Mouse (Mus musculus): ENCODE data around the gene Sox5. TPM values are rescaled to one million over a fixed set of nuclear protein-coding genes. Genes with fewer than 3 reads are reported as not detected.
A peak's percentile ranks its signal among the peaks of the same experiment; 100 is the strongest.

The Sox5 gene
- polyA plus RNA-seq, 1 experiment, result 2.5 TPM

- WGBS, result 47% methylated on average over 12 of the region's 12 CpGs
- no peaks in the 10 kb centered on the region for H3K36me3 ChIP-seq (ENCODE audit: control insufficient read depth, insufficient read depth, low read length)
- H3K4me1 ChIP-seq (ENCODE audit: control insufficient read depth, insufficient read depth, insufficient read length), result no peaks in the 10 kb centered on the region
- H3K27ac ChIP-seq (ENCODE audit: insufficient read depth, low read length), result no peak overlapping the region
- H3K4me3 ChIP-seq (ENCODE audit: extremely low read depth, insufficient read depth, insufficient read length), result no peak overlapping the region
- H3K27me3 ChIP-seq (ENCODE audit: control insufficient read depth, insufficient read depth, low read length), result no peaks in the 10 kb centered on the region
- TF ChIP-seq CTCF (IDR thresholded peaks at IDR 0.05; ENCODE audit: extremely low read depth, insufficient read depth, insufficient read length, insufficient replicate concordance) (no peak), POLR2A (IDR thresholded peaks at IDR 0.05; ENCODE audit: low read depth, low read length) (no peak)
- no peak for DNase-seq (ENCODE audit: low read depth in 1 of 2, low spot score in 2 of 2)
Measured at GRCm38 (mm10) chr6:144723530-144724144, 58.1 kb downstream of the Sox5 start.

GRCm38 (mm10) chr6:144723024-144723423 lies 58.8 kb downstream of the Sox5 start:
- 89% methylated on average over 5 of the region's 5 CpGs for WGBS
- H3K4me1 ChIP-seq (ENCODE audit: control insufficient read depth, insufficient read depth, insufficient read length), result no peaks in the 10 kb centered on the region
- H3K27me3 ChIP-seq (ENCODE audit: control insufficient read depth, insufficient read depth, low read length), result no peaks in the 10 kb centered on the region
- H3K4me3 ChIP-seq (ENCODE audit: extremely low read depth, insufficient read depth, insufficient read length), result no peak overlapping the region
- H3K27ac ChIP-seq (ENCODE audit: insufficient read depth, low read length), result no peak overlapping the region
- DNase-seq (ENCODE audit: low read depth in 1 of 2, low spot score in 2 of 2), result no peak
- TF ChIP-seq POLR2A (IDR thresholded peaks at IDR 0.05; ENCODE audit: low read depth, low read length) (no peak), CTCF (IDR thresholded peaks at IDR 0.05; ENCODE audit: extremely low read depth, insufficient read depth, insufficient read length, insufficient replicate concordance) (no peak)
- H3K36me3 ChIP-seq (ENCODE audit: control insufficient read depth, insufficient read depth, low read length), result no peaks in the 10 kb centered on the region

GRCm38 (mm10) chr6:144720846-144721245 lies 60.9 kb downstream of the Sox5 start:
- 96% methylated on average over 13 of the region's 13 CpGs for WGBS
- no peak for DNase-seq (ENCODE audit: low read depth in 1 of 2, low spot score in 2 of 2)
- H3K27me3 ChIP-seq (ENCODE audit: control insufficient read depth, insufficient read depth, low read length), result no peaks in the 10 kb centered on the region
- H3K27ac ChIP-seq (ENCODE audit: insufficient read depth, low read length), result no peak overlapping the region
- no peaks in the 10 kb centered on the region for H3K36me3 ChIP-seq (ENCODE audit: control insufficient read depth, insufficient read depth, low read length)
- TF ChIP-seq POLR2A (IDR thresholded peaks at IDR 0.05; ENCODE audit: low read depth, low read length) (no peak), CTCF (IDR thresholded peaks at IDR 0.05; ENCODE audit: extremely low read depth, insufficient read depth, insufficient read length, insufficient replicate concordance) (no peak)
- no peaks in the 10 kb centered on the region for H3K4me1 ChIP-seq (ENCODE audit: control insufficient read depth, insufficient read depth, insufficient read length)
- no peak overlapping the region for H3K4me3 ChIP-seq (ENCODE audit: extremely low read depth, insufficient read depth, insufficient read length)

GRCm38 (mm10) chr6:144716376-144716775 lies 65.4 kb downstream of the Sox5 start:
- TF ChIP-seq POLR2A (IDR thresholded peaks at IDR 0.05; ENCODE audit: low read depth, low read length), result no peak
- no peak for TF ChIP-seq CTCF (IDR thresholded peaks at IDR 0.05; ENCODE audit: extremely low read depth, insufficient read depth, insufficient read length, insufficient replicate concordance)
- no peaks in the 10 kb centered on the region for H3K27me3 ChIP-seq (ENCODE audit: control insufficient read depth, insufficient read depth, low read length)
- DNase-seq (ENCODE audit: low read depth in 1 of 2, low spot score in 2 of 2), result no peak
- no peaks in the 10 kb centered on the region for H3K36me3 ChIP-seq (ENCODE audit: control insufficient read depth, insufficient read depth, low read length)
- 78% methylated on average over 1 of the region's 1 CpGs for WGBS
- H3K4me3 ChIP-seq (ENCODE audit: extremely low read depth, insufficient read depth, insufficient read length), result no peak overlapping the region
- no peaks in the 10 kb centered on the region for H3K4me1 ChIP-seq (ENCODE audit: control insufficient read depth, insufficient read depth, insufficient read length)
- H3K27ac ChIP-seq (ENCODE audit: insufficient read depth, low read length), result no peak overlapping the region

- Histone ChIP-seq H3K4me3 (ENCODE audit: extremely low read depth, insufficient read depth, insufficient read length) (no peak overlapping the region), H3K36me3 (ENCODE audit: control insufficient read depth, insufficient read depth, low read length) (no peaks in the 10 kb centered on the region), H3K27me3 (ENCODE audit: control insufficient read depth, insufficient read depth, low read length) (no peaks in the 10 kb centered on the region), H3K27ac (ENCODE audit: insufficient read depth, low read length) (no peak overlapping the region), H3K4me1 (ENCODE audit: control insufficient read depth, insufficient read depth, insufficient read length) (no peaks in the 10 kb centered on the region)
- WGBS, result 45% methylated on average over 9 of the region's 9 CpGs
- TF ChIP-seq POLR2A (IDR thresholded peaks at IDR 0.05; ENCODE audit: low read depth, low read length) (no peak), CTCF (IDR thresholded peaks at IDR 0.05; ENCODE audit: extremely low read depth, insufficient read depth, insufficient read length, insufficient replicate concordance) (no peak)
- no peak for DNase-seq (ENCODE audit: low read depth in 1 of 2, low spot score in 2 of 2)
Measured at GRCm38 (mm10) chr6:144711841-144712240, 69.9 kb downstream of the Sox5 start.

GRCm38 (mm10) chr6:144710816-144711215 lies 71.0 kb downstream of the Sox5 start:
- H3K4me3 ChIP-seq (ENCODE audit: extremely low read depth, insufficient read depth, insufficient read length), result no peak overlapping the region
- DNase-seq (ENCODE audit: low read depth in 1 of 2, low spot score in 2 of 2), result no peak
- H3K27me3 ChIP-seq (ENCODE audit: control insufficient read depth, insufficient read depth, low read length), result no peaks in the 10 kb centered on the region
- 84% methylated on average over 5 of the region's 5 CpGs for WGBS
- TF ChIP-seq POLR2A (IDR thresholded peaks at IDR 0.05; ENCODE audit: low read depth, low read length) (no peak), CTCF (IDR thresholded peaks at IDR 0.05; ENCODE audit: extremely low read depth, insufficient read depth, insufficient read length, insufficient replicate concordance) (no peak)
- no peaks in the 10 kb centered on the region for H3K36me3 ChIP-seq (ENCODE audit: control insufficient read depth, insufficient read depth, low read length)
- H3K27ac ChIP-seq (ENCODE audit: insufficient read depth, low read length), result peak overlapping the region; percentile 20; the same call in 1 of the 2 replicates
- no peaks in the 10 kb centered on the region for H3K4me1 ChIP-seq (ENCODE audit: control insufficient read depth, insufficient read depth, insufficient read length)

GRCm38 (mm10) chr6:144709614-144710180 lies 72.1 kb downstream of the Sox5 start:
- no peaks in the 10 kb centered on the region for H3K27me3 ChIP-seq (ENCODE audit: control insufficient read depth, insufficient read depth, low read length)
- H3K4me1 ChIP-seq (ENCODE audit: control insufficient read depth, insufficient read depth, insufficient read length), result no peaks in the 10 kb centered on the region
- no peak overlapping the region for H3K4me3 ChIP-seq (ENCODE audit: extremely low read depth, insufficient read depth, insufficient read length)
- WGBS, result 91% methylated on average over 9 of the region's 9 CpGs
- H3K36me3 ChIP-seq (ENCODE audit: control insufficient read depth, insufficient read depth, low read length), result no peaks in the 10 kb centered on the region
- TF ChIP-seq POLR2A (IDR thresholded peaks at IDR 0.05; ENCODE audit: low read depth, low read length), result no peak
- TF ChIP-seq CTCF (IDR thresholded peaks at IDR 0.05; ENCODE audit: extremely low read depth, insufficient read depth, insufficient read length, insufficient replicate concordance), result no peak
- no peak overlapping the region for H3K27ac ChIP-seq (ENCODE audit: insufficient read depth, low read length)
- no peak for DNase-seq (ENCODE audit: low read depth in 1 of 2, low spot score in 2 of 2)

All from spleen, adult 2 months (tissue).